Mouse (Mus musculus): ENCODE measurements around the gene Adtrp. TPM values are rescaled to one million over a fixed set of nuclear protein-coding genes. Genes with fewer than 3 reads are reported as not detected.
A peak's percentile ranks its signal among the peaks of the same experiment; 100 is the strongest.

The Adtrp gene
- polyA plus RNA-seq, 1 experiment from 2014 or later: not detected

GRCm38 (mm10) chr13:41872686-41873085 is 25.2 kb upstream of the Adtrp start:
- no peak overlapping the region for H3K27ac ChIP-seq (ENCODE audit: low read length)
- no peak for ATAC-seq
- no peak overlapping the region for H3K4me3 ChIP-seq (ENCODE audit: low read depth, low read length)
- H3K9me3 ChIP-seq (replicated peaks; ENCODE audit: control insufficient read depth, low read length, poor library complexity, severe bottlenecking): no peaks in the 10 kb centered on the region
- H3K27me3 ChIP-seq (ENCODE audit: control insufficient read depth, insufficient read depth, low read depth, low read length): no peaks in the 10 kb centered on the region
- no peak overlapping the region for H3K4me2 ChIP-seq (ENCODE audit: low read length)
- H3K36me3 ChIP-seq (ENCODE audit: control insufficient read depth, insufficient read depth, low read length): no peaks in the 10 kb centered on the region
- H3K4me1 ChIP-seq (ENCODE audit: control insufficient read depth, insufficient read depth, low read length): 0 out of 2 replicates have a peak, but pooled peaks cover 3% of the 10 kb centered on the region
- H3K9ac ChIP-seq (ENCODE audit: low read depth, low read length): no peak overlapping the region
- 84% methylated on average over 7 of the region's 7 CpGs for WGBS

- Histone ChIP-seq H3K27ac (ENCODE audit: low read length) (no peak overlapping the region), H3K27me3 (ENCODE audit: control insufficient read depth, insufficient read depth, low read depth, low read length) (no peaks in the 10 kb centered on the region), H3K9ac (ENCODE audit: low read depth, low read length) (no peak overlapping the region), H3K4me3 (ENCODE audit: low read depth, low read length) (no peak overlapping the region), H3K36me3 (ENCODE audit: control insufficient read depth, insufficient read depth, low read length) (no peaks in the 10 kb centered on the region), H3K4me1 (ENCODE audit: control insufficient read depth, insufficient read depth, low read length) (0 out of 2 replicates have a peak, but pooled peaks cover 3% of the 10 kb centered on the region), H3K4me2 (ENCODE audit: low read length) (no peak overlapping the region), H3K9me3 (replicated peaks; ENCODE audit: control insufficient read depth, low read length, poor library complexity, severe bottlenecking) (no peaks in the 10 kb centered on the region)
- 35% methylated on average over 8 of the region's 8 CpGs for WGBS
- no peak for ATAC-seq
Measured at GRCm38 (mm10) chr13:41872161-41872562, 24.7 kb upstream of the Adtrp start.

GRCm38 (mm10) chr13:41867533-41867932 is 20.0 kb upstream of the Adtrp start:
- WGBS: 86% methylated on average over 2 of the region's 2 CpGs
- Histone ChIP-seq H3K4me2 (ENCODE audit: low read length) (no peak overlapping the region), H3K4me1 (ENCODE audit: control insufficient read depth, insufficient read depth, low read length) (0 out of 2 replicates have a peak, but pooled peaks cover 3% of the 10 kb centered on the region), H3K27ac (ENCODE audit: low read length) (no peak overlapping the region), H3K9me3 (replicated peaks; ENCODE audit: control insufficient read depth, low read length, poor library complexity, severe bottlenecking) (no peaks in the 10 kb centered on the region), H3K9ac (ENCODE audit: low read depth, low read length) (no peak overlapping the region), H3K4me3 (ENCODE audit: low read depth, low read length) (no peak overlapping the region), H3K36me3 (ENCODE audit: control insufficient read depth, insufficient read depth, low read length) (no peaks in the 10 kb centered on the region), H3K27me3 (ENCODE audit: control insufficient read depth, insufficient read depth, low read depth, low read length) (no peaks in the 10 kb centered on the region)
- no peak for ATAC-seq

DNA sequence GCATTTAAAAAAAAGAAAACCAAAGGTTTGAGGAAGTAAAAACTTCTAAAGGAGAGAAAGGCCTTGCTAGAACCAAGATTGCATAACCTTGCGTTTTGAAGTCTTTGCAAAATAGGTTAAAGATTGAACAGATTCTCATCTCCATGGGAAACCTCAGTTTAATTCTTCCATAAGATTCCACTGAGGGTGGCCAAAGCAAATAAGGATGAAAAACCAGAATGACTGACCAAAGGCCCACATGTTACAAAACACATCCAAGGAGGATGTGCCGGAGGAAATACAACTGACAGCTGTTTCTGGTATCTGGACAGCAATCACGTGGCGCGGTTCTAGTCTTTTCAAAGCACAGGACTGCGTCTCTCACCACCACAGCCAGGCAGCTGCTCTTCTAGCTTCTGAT is 18.1 kb upstream of the Adtrp start:
- Histone ChIP-seq H3K4me1 (ENCODE audit: control insufficient read depth, insufficient read depth, low read length) (no peaks in the 10 kb centered on the region), H3K27me3 (ENCODE audit: control insufficient read depth, insufficient read depth, low read depth, low read length) (no peaks in the 10 kb centered on the region), H3K36me3 (ENCODE audit: control insufficient read depth, insufficient read depth, low read length) (no peaks in the 10 kb centered on the region), H3K27ac (ENCODE audit: low read length) (no peak overlapping the region), H3K4me3 (ENCODE audit: low read depth, low read length) (no peak overlapping the region), H3K4me2 (ENCODE audit: low read length) (no peak overlapping the region), H3K9ac (ENCODE audit: low read depth, low read length) (no peak overlapping the region), H3K9me3 (replicated peaks; ENCODE audit: control insufficient read depth, low read length, poor library complexity, severe bottlenecking) (no peaks in the 10 kb centered on the region)
- WGBS: 84% methylated on average over 6 of the region's 6 CpGs
- ATAC-seq: no peak

- Histone ChIP-seq H3K4me1 (ENCODE audit: control insufficient read depth, insufficient read depth, low read length) (no peaks in the 10 kb centered on the region), H3K27ac (ENCODE audit: low read length) (no peak overlapping the region), H3K4me2 (ENCODE audit: low read length) (no peak overlapping the region), H3K9ac (ENCODE audit: low read depth, low read length) (no peak overlapping the region), H3K36me3 (ENCODE audit: control insufficient read depth, insufficient read depth, low read length) (no peaks in the 10 kb centered on the region), H3K27me3 (ENCODE audit: control insufficient read depth, insufficient read depth, low read depth, low read length) (no peaks in the 10 kb centered on the region), H3K9me3 (replicated peaks; ENCODE audit: control insufficient read depth, low read length, poor library complexity, severe bottlenecking) (no peaks in the 10 kb centered on the region), H3K4me3 (ENCODE audit: low read depth, low read length) (no peak overlapping the region)
- no peak for ATAC-seq
- 82% methylated on average over 5 of the region's 5 CpGs for WGBS
Measured at GRCm38 (mm10) chr13:41865071-41865470, 17.6 kb upstream of the Adtrp start.

DNA sequence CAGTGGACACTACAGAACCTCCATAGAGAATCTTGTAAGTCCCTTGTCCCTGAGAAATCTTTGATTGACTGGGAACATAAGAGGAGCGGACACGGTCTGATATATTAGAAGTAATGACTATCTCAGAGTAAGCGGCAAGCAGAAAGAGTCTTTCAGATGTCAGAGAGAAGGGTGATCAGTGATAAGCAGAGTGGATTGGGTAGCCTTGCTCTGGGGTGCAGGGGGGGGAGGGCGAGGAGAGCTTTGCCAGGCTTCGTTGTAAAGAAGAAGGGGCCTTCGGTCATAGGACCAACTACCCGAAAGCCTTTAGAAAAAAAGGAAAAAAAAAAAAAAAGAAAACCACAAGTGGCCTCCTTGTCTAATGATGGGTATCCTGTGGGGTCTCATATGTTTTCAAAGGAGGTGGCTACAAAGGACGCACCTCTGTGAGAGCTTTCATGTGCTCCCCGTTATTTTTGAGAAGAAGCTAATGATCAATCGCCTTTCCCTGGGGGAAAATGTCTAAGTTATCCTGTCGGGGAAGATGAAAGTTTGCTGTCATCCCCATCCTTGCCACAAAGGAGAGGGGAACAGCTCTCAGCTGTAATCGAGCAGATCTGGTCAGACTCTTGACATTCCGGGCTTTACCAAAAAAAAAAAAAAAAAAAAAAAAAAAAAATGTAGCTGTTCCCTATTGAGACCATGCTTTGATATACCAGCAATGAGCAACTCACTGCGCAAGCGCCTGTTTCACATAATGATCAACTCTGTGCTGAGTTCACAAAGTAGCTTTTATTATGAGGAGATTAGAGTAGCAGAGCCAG is 13.3 kb upstream of the Adtrp start:
- no peaks in the 10 kb centered on the region for H3K4me1 ChIP-seq (ENCODE audit: control insufficient read depth, insufficient read depth, low read length)
- no peak overlapping the region for H3K4me2 ChIP-seq (ENCODE audit: low read length)
- H3K27ac ChIP-seq (ENCODE audit: low read length): peak overlapping the region; percentile 40; the same call in 1 of the 2 replicates
- no peaks in the 10 kb centered on the region for H3K36me3 ChIP-seq (ENCODE audit: control insufficient read depth, insufficient read depth, low read length)
- no peaks in the 10 kb centered on the region for H3K27me3 ChIP-seq (ENCODE audit: control insufficient read depth, insufficient read depth, low read depth, low read length)
- 72% methylated on average over 15 of the region's 15 CpGs for WGBS
- H3K9me3 ChIP-seq (replicated peaks; ENCODE audit: control insufficient read depth, low read length, poor library complexity, severe bottlenecking): no peaks in the 10 kb centered on the region
- H3K9ac ChIP-seq (ENCODE audit: low read depth, low read length): no peak overlapping the region
- peak; percentile 54; the same call in 1 of the 2 replicates for ATAC-seq
- no peak overlapping the region for H3K4me3 ChIP-seq (ENCODE audit: low read depth, low read length)

DNA sequence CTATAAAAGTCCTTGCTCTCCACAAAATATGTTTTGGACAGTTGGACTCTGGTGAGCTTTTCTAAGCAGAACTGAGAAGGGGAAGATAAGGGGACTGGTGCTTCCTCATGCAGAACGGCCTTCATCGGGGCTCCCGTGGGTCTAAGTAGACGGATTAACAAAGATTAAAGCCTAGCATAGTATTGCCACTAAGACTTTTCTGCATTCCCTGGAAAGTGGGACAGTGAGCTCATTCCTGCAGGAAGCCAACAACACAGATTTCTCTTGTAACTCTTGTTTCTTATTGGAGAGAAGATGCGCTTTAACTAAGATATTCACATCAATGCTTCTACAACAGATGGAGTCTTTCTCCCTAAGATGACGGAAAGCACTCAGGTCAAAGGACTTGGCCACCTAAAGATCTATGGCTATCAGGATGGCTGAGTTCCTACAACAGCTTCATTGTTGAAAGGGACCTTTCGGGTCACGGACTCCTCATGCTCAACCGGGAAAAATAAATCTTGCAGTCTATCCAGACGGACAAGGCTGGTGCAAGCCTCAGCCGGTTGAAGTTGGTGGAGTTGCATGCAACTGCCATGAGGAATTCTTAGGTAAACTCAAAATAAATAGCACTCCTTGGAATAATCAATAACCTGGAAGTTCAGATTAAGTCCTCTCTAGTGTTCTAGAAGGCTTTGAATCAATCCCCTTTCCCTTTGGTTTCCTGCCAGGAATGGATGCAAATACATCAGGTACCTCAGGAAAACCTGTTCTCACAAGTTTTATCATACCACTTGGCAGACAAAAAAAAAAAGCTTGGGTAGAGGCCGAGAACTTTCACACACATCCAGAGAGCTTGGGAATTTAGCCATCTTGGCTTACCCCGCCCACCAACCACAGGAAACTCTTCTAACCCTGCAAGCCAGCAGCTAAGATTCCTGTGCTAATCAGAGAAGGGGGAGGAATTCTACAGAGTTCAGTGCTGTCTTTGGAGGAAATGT is 8.0 kb upstream of the Adtrp start:
- Histone ChIP-seq H3K9ac (ENCODE audit: low read depth, low read length) (no peak overlapping the region), H3K36me3 (ENCODE audit: control insufficient read depth, insufficient read depth, low read length) (no peaks in the 10 kb centered on the region), H3K4me3 (ENCODE audit: low read depth, low read length) (no peak overlapping the region), H3K4me2 (ENCODE audit: low read length) (no peak overlapping the region), H3K27ac (ENCODE audit: low read length) (no peak overlapping the region), H3K4me1 (ENCODE audit: control insufficient read depth, insufficient read depth, low read length) (peaks cover 7% of the 10 kb centered on the region), H3K9me3 (replicated peaks; ENCODE audit: control insufficient read depth, low read length, poor library complexity, severe bottlenecking) (no peaks in the 10 kb centered on the region), H3K27me3 (ENCODE audit: control insufficient read depth, insufficient read depth, low read depth, low read length) (no peaks in the 10 kb centered on the region)
- ATAC-seq: no peak
- WGBS: 55% methylated on average over 13 of the region's 13 CpGs

DNA sequence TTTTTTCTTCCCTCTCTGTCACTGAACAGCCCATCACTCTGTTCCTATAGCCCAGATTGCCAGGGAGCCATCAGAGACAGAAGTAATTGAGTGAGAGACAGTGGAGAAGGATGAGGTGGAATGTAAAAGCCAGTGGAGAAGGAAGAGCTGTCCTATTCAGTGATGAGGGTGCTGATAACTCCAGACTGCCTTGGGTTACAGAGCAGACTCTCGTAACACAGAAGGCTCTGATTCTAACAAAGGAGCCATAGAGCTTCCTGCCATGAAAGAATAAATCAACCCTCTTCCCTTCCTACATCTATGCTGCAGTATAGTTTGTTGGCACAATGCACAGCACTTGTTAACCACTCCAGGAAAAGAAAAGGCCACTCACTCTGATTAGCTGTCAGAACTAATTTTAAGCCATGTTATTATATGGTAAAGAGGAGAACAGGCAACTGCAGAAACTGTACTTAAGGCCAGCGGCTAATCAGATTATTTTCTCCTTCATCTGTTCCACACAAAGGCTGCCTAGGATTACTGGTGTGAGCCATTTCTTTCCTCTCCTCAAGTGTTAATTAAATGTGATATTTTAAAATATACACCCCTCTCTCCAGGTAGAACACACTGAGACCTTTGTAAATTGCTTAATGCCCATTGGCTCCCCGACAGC is 3.4 kb upstream of the Adtrp start:
- no peaks in the 10 kb centered on the region for H3K9me3 ChIP-seq (replicated peaks; ENCODE audit: control insufficient read depth, low read length, poor library complexity, severe bottlenecking)

More for the DNA sequence above, 3.4 kb upstream of the Adtrp start:
- WGBS: 23% methylated on average over 3 of the region's 3 CpGs
- no peak for ATAC-seq
- H3K4me3 ChIP-seq (ENCODE audit: low read depth, low read length): no peak overlapping the region
- no peak overlapping the region for H3K4me2 ChIP-seq (ENCODE audit: low read length)
- no peaks in the 10 kb centered on the region for H3K27me3 ChIP-seq (ENCODE audit: control insufficient read depth, insufficient read depth, low read depth, low read length)
- H3K36me3 ChIP-seq (ENCODE audit: control insufficient read depth, insufficient read depth, low read length): no peaks in the 10 kb centered on the region
- H3K27ac ChIP-seq (ENCODE audit: low read length): no peak overlapping the region
- H3K9ac ChIP-seq (ENCODE audit: low read depth, low read length): no peak overlapping the region
- H3K4me1 ChIP-seq (ENCODE audit: control insufficient read depth, insufficient read depth, low read length): peaks cover 8% of the 10 kb centered on the region
